Mouse (Mus musculus) kidney, adult 2 months (tissue): ENCODE measurements at regions not wholly inside any gene's neighbourhood (a gene's known extent, or its start where the extent isn't known, plus 50 kb on each side); places are given as distances from the start of the nearest gene placed in this dataset.

Source experiments
- CTCF ChIP-seq: fragments of 200-500 bp; conservative IDR thresholded peaks from 2 replicates; pipeline ENCODE4 v1.5.1; 2011; ENCODE audit warnings: low read depth, mild to moderate bottlenecking, control low read depth, low read length, moderate library complexity, mixed read lengths; ENCODE audit not compliant: insufficient read depth, insufficient read length
- POLR2A ChIP-seq: fragments of 200-500 bp; IDR thresholded peaks from one replicate; pipeline ENCODE4 v1.6.1; 2011; ENCODE audit warnings: low read depth, low read length, control low read depth

GRCm38 (mm10) chr1:108452776-108453175 lies 863.0 kb downstream of the Serpinb8 start:
- TF ChIP-seq CTCF, result no peak
- TF ChIP-seq POLR2A, result no peak
